Mouse (Mus musculus) lung, postnatal 25 days (tissue): ENCODE measurements at regions not wholly inside any gene's neighbourhood (a gene's known extent, or its start where the extent isn't known, plus 50 kb on each side); places are given as distances from the start of the nearest gene placed in this dataset.

Source experiments
- DNase-seq: peaks from one replicate; pipeline ENCODE4 v3.0.0; 2022; ENCODE audit warnings: low spot score

- no peak for DNase-seq
Measured at GRCm38 (mm10) chr9:68463637-68464304, 189.8 kb upstream of the Rora start.

- no peak for DNase-seq
Measured at GRCm38 (mm10) chr9:68466671-68467070, 186.9 kb upstream of the Rora start.

GRCm38 (mm10) chr9:68476391-68476790 is 177.2 kb upstream of the Rora start:
- DNase-seq: no peak

- no peak for DNase-seq
Measured at GRCm38 (mm10) chr9:68477466-68477865, 176.1 kb upstream of the Rora start.

- no peak for DNase-seq
Measured at GRCm38 (mm10) chr9:68486646-68487045, 166.9 kb upstream of the Rora start.

- no peak for DNase-seq
Measured at GRCm38 (mm10) chr9:68491151-68491550, 162.4 kb upstream of the Rora start.

GRCm38 (mm10) chr9:68521218-68521617 is 132.4 kb upstream of the Rora start:
- DNase-seq: no peak

GRCm38 (mm10) chr9:68561767-68562552 is 91.6 kb upstream of the Rora start:
- DNase-seq: peak; percentile 23

DNA sequence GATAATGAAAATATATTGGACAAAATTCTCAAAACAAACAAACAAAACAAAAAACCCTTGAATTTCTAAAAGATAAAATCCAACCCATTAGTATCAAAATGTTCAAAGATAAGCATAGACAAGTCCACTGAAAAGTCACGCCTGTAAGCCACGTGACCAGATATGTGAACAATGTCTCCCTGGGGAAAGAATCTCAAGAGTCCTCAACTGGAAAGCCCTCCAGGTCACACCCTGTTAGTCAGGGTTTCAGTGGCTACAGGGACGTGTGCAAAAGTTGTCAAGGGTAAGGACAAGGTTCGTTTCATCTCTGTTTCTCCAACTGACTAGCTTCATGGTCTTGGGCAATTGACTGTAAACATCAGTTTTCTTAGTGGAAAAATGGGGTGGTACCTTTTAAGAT is 90.4 kb upstream of the Rora start:
- DNase-seq: peak; percentile 52

- no peak for DNase-seq
Measured at GRCm38 (mm10) chr9:68585751-68586150, 67.8 kb upstream of the Rora start.

- DNase-seq: no peak
Measured at GRCm38 (mm10) chr9:68591023-68591422, 62.6 kb upstream of the Rora start.

GRCm38 (mm10) chr9:68592976-68593375 is 60.6 kb upstream of the Rora start:
- no peak for DNase-seq

DNA sequence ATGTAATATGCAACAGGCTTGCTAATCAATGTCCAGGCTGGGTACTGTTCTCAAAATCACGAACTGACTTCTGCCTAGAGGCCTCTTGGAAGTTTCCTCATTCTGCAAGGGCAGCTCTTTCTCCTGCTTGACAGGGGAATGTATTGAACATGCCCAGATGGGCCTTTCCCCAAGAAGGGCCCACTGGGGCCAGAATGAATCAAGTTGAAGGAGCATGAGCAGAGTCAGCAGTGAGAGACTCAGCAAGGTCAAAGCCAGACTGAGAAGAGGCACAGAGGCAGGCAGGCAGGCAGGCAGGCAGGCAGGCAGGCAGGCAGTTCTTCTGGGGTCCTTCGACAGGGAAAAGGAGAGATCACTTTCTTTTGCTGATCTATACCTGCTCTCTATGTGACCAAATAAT is 59.0 kb upstream of the Rora start:
- DNase-seq: no peak
